Mouse (Mus musculus): ENCODE results near the gene Pygm.

Gene Pygm

GRCm38 (mm10) chr19:6445761-6446423 lies 61.7 kb downstream of the Pygm start:
- DNase-seq (ENCODE audit: low read depth), result no peak

GRCm38 (mm10) chr19:6446736-6447437 lies 62.7 kb downstream of the Pygm start:
- no peak for DNase-seq (ENCODE audit: low read depth)

Measured in fibroblast of lung, adult 2 months (primary cell).